Mouse (Mus musculus): ENCODE results near the gene Gli3.

DNA sequence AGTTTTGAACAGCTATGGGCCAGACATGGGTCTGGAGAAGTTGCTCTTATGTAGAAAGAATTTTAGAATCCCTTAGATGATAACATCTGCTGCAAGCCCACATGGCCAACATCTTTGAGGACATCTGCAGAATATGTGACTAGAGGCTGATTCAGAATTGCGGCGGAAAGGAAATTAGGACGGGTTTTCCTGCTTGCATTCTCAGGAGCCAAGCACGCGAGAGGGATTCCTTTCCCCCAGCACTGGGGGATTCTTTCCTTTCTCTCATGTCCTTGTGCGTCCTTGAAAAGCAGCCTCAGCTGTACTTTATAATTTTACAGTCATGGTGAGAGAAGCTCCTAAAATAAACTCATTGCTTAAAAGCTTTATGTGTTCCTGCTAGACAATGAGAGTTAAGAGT is 141.0 kb downstream of the Gli3 start:
- no peak for TF ChIP-seq GATA1 (IDR thresholded peaks at IDR 0.05; ENCODE audit: low read length)
- TF ChIP-seq TAL1 (IDR thresholded peaks at IDR 0.05; ENCODE audit: low read length) = no peak
